Mouse (Mus musculus) CD4-positive naive resting alpha-beta T cell, adult 76 days (primary cell): Measurements from ENCODE around the gene Mettl17. TPM values are rescaled to one million over a fixed set of nuclear protein-coding genes. Genes with fewer than 3 reads are reported as not detected.

Experiments
- total RNA-seq: library from RNA; stranded (reverse); gene quantifications from one replicate; pipeline ENCODE4 v1.2.4, GENCODE M21; 2023

Mettl17 gene
- total RNA-seq: 51.4 TPM

GRCm38 (mm10) chr14:51884598-51885331 lies at the start of gene Mettl17:
TSS of gene Mettl17 (plus strand) at chr14:51884842.

DNA sequence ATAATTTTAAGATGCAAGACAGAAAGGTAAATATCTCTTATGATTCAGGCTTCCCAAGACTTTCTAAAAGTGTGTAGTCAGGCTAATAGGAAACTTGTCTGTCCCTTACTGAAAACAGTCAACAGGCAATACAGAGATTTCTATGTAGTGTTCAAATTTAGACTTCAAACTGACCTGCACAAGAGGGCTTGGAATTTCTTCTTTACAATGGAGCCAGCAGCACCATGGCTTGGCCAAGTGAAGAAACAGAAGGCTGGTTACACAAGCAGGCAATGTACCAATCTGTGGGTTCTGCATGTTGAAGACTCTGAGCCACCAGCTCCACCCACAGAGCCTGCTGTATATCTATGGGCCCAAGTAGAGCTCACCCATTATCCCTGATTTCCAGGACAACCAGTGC lies 31.2 kb upstream of the Mettl17 start, which contains the start of gene Ear6:
Gene Ear6, plus strand, starts transcription at position 301 of the 400 bp plus-strand sequence.

DNA sequence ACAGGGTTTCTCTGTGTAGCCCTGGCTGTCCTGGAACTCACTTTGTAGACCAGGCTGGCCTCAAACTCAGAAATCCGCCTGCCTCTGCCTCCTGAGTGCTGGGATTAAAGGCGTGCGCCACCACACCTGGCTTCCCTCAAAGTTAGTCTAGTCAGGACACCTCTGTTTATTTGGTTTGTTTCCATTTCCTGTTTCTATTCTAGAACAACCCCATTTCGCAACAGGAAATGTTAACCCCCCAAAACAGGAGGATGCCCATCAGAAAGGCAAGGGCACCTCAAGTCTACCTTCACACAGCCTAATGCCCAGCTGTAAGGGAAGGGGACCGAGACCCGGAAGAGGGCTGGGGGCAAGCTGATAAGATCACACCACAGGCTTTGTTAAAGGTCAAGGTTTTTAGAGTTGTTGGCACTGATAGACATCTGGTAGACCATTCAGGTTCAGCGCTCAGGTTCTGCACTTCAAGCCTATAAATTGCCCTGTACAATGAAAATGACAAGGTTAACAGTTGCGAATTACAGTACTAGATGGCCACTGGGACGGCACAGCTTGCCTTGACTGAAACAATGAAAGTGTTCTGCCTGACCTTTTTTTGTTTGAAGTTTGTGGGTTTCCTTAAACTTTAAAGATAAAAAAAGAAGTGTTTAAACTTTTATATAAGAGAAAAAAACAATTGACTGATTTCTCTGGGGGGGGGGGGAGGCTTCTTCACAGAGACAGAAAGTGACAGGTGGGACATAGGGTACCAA lies 7.7 kb downstream of the Mettl17 start, which contains the start of gene Slc39a2:
Gene Slc39a2, plus strand, starts transcription at position 699 of the 749 bp plus-strand sequence.

DNA sequence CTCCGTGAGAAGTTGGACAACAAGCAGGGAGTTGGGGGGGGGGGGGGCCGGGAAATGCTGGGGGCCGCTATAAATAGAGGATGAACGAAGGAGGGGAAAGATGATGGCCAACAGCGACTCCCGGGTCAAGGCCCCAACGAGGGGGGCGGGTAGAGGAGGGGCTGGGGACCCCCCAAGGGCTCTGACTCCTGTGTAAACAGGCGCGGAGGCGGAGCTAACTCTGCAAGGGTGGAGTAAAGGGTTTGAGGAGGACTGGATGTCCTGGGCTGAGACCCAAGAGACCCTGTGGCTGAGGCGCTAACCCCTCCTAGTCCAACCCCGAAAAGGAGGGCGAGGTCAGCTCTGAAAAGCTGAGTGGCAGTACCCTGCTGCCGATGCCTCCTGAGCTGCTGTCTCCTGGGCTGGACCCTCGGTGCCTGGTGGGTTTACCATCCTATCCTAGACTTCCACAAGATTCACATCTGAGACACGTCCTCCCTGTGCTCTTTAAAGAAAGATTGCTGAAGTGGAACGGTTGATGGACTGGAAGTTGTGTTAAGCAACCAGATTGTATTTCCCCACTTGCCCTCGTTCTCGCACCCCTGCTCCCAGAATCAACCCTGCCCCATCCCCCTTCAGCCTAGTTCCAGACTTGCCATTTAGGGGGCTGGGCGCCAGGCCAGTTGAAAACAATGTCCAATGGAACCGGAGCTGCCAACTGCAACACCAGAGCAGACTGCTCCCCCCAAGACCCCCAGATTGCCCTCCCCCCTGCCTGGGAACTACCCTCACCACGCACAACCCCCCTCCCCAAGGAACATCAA lies 29.5 kb downstream of the Mettl17 start, which contains the start of gene Ndrg2:
Gene Ndrg2, minus strand, starts transcription at position 199 of the 803 bp plus-strand sequence.

DNA sequence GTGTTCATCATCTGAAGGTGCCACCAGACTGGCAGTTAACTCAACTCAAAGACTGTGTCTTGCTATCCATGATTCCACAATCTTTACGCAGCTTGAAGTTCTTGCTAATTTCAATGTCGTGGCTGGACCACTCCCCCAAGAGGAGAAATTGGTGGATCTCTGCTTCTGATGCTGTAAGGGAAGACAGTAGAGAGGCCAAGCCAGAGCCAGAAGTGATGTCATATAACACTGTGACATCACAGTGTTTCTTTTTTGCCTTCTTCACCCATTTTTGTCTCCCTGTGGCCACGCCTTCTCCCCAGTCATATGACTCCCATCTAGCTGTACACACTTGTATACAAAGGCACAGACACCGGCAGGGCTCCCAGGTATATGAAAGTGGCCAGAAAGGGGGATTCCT lies 33.5 kb downstream of the Mettl17 start, which contains the start of gene Tppp2:
Gene Tppp2, plus strand, starts transcription at position 301 of the 400 bp plus-strand sequence.

DNA sequence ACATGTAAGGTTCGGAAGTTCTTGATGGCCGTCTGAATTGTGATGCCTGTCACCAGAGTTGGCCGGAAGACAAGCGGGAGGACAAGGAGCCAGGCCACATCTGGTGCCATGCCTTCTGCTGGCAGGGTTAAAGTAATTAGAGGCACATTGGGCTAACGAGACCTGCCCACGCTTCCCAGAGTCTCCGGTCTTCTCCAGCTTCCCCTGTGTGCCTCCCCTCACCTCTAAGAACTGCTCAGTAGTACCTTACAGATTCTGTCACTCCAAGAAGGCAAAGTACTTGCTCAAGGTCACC lies 37.9 kb downstream of the Mettl17 start, which contains the start of gene Rnase13:
Gene Rnase13, minus strand, starts transcription at position 203 of the 295 bp plus-strand sequence.

Other genes starting within 250 kb of the Mettl17 start
- not detected for gene Gm4181, start 249.2 kb upstream of the Mettl17 start, total RNA-seq
- gene Gm17079, start 189.4 kb upstream of the Mettl17 start, total RNA-seq: not detected
- gene Gm5800, start 167.7 kb upstream of the Mettl17 start, total RNA-seq: not detected
- not detected for gene Ang4, start 111.3 kb upstream of the Mettl17 start, total RNA-seq
- not detected for gene AY358078, start 84.8 kb upstream of the Mettl17 start, total RNA-seq
- gene Ear6, start 31.1 kb upstream of the Mettl17 start, total RNA-seq: not detected
- 0.67 TPM for gene Slc39a2, start 8.0 kb downstream of the Mettl17 start, total RNA-seq
- 12.7 TPM for gene Ndrg2, start 29.3 kb downstream of the Mettl17 start, total RNA-seq
- not detected for gene Tppp2, start 33.6 kb downstream of the Mettl17 start, total RNA-seq
- not detected for gene Rnase13, start 37.9 kb downstream of the Mettl17 start, total RNA-seq
- 0.70 TPM for gene Arhgef40, start 99.9 kb downstream of the Mettl17 start, total RNA-seq
- gene Tmem253, start 130.8 kb downstream of the Mettl17 start, total RNA-seq: not detected
- 12.9 TPM for gene Zfp219, start 135.9 kb downstream of the Mettl17 start, total RNA-seq
- not detected for gene Olfr221, start 157.6 kb downstream of the Mettl17 start, total RNA-seq
- gene Hnrnpc, start 219.2 kb downstream of the Mettl17 start, total RNA-seq: 508 TPM
- gene Rpgrip1, start 225.9 kb downstream of the Mettl17 start, total RNA-seq: 16.8 TPM